Mouse (Mus musculus): ENCODE results near the gene Gm14698.
"Not testable (repeated sequence)": the region's sequence is repeated elsewhere in the genome, so short reads cannot be mapped to it uniquely, and the experiment has no call there.

Gene Gm14698

DNA sequence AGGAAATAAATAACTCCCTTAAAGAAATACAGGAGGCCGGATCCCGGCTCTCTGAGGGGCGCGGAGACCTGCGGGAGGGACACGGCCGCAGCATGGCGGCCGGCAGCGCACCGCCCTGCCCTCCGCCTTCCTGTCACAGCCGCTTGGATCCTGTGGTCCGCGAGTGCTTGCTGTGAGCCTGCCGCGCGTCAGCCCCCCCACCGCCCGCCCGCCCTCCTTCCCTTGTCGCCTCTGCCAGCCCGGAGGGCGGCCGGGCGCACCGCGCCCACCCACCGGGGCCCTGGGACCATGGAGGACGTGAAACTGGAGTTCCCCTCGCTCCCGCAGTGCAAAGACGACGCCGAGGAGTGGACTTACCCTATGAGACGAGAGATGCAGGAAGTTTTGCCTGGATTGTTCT lies at the start of gene Gm14698:
Gm14698 (plus strand) TSS at position 35 of the 400 bp plus-strand sequence.
- peak; percentile 9 for DNase-seq

DNA sequence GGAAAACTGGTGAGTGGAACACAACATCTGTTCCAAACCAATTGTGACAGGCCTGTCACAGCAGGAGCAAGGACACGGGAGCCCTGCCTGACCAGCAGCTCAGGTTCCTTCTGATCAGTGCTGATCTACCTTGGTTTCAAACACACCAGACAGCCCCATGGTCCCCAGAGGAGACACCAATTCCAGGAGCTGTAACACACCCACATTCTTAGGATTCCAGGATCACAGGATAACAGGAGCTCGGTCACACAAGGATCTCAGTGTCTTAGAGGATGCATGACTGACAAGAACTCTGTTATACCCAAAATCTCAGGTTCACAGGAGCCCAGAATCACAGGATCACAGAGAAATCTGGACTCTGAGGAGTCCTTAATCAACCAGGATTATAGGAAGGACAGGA lies 444 bp upstream of the Gm14698 start:
- DNase-seq, result not testable (repeated sequence)

DNA sequence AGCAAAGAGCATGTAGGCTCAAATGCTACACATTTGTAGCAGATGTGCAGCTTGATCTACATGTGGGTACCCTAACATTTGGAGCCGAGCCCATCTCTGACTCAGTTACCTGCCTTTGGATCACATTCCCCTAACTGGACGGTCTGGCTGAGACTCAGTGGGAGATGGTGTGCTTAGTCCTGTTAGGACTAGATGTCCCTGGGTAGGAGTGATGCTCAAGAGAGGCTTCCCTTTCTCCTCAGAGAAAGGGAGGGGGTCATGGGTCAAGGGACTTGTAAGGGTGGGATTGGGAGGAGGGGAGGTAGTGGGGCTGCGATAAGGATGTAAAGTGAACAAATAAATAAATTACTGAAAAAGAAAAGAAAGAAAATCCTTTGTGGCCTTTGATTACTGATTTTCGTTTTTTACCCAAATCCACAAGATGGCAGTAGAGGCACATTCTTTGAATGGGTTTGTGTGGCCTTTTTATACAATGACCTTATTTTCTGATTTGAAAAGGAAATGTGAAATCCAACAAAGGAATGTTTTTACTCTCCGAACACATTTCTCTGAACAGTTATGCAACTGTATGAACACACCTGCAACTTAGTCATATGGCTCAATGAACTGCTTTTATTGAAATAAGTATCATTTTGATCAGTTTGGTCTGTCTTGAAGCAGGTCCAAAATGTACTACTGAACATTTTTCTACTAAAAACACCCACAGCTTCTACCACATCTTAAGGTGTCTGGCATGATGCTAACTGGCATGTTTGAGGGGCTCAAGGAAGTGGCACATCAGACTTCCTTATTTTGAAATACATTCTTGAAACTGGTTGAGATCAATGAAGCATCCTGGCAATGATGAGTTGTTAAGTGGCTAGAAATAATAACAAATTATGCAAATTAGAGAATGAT lies 18.9 kb downstream of the Gm14698 start:
- no peak for DNase-seq

DNA sequence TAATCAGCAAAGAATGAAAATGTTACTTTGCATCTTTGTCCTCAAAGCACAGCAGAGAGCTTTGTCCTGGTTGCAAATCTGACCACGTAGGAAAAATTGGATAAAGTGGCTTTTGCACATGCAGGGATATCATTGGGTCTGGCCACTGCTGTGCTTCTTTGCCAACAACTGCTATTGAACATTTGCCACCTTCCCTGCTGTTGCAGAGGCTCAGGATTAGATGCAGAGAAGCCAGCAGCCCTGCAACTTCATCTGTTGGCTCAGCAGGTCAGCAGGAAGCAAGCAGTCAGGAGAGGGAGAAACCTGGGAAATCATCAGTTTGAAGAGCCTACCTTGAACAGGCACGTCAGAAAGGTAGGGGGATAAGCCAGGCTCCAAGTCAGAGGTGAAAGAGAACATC lies 44.3 kb downstream of the Gm14698 start:
- no peak for DNase-seq

All from right cerebral cortex, postnatal 25 days (tissue).